ENCODE assay signal across 7 mouse cellular contexts in genomic region chr5:124351111-124351560, GRCm38 (mm10). TPM values are rescaled to one million over a fixed set of nuclear protein-coding genes. Genes with fewer than 3 reads are reported as not detected.
DNase-seq lines count a peak whose midpoint lies in the region; ATAC-seq and TF ChIP-seq lines count a peak whose summit lies in the region.

No protein-coding gene starts in this region.

- peak overlapping the region; percentile 81 for H3K4me2 ChIP-seq in hindbrain, embryonic 14.5 days (replicated peaks)

- intact Hi-C loops in gastrocnemius, adult 2 months (cut with DNase I) = no loop called here

- peak overlapping the region; percentile 89 for H3K4me3 ChIP-seq in gastrocnemius, adult 2 months
- H3K4me3 ChIP-seq in hindbrain, embryonic 14.5 days (replicated peaks; ENCODE audit: low read length) = peak overlapping the region; percentile 89

- no peaks in the 10 kb centered on the region for H3K27me3 ChIP-seq in hindbrain, embryonic 14.5 days (ENCODE audit: control insufficient read depth, insufficient read depth, low read length)

- ATAC-seq in hindbrain, embryonic 14.5 days (ENCODE audit: low FRiP score) = peak; percentile 69
- peak; percentile 65 for ATAC-seq in megakaryocyte, adult 5-6 weeks (ENCODE audit: poor library complexity, severe bottlenecking)

- H3K4me1 ChIP-seq in hindbrain, embryonic 14.5 days (replicated peaks; ENCODE audit: control insufficient read depth, insufficient read depth, low read length) = peaks cover 26% of the 10 kb centered on the region

- peak; percentile 89 for DNase-seq in adrenal gland, adult 2 months
- DNase-seq in cerebellum, postnatal 4 days (ENCODE audit: low spot score in 2 of 2) = peak; percentile 63 to 87
- peak; percentile 91 for DNase-seq in gastrocnemius, adult 2 months
- peak; percentile 76 for DNase-seq in hindbrain, embryonic 14.5 days (ENCODE audit: low spot score)
- DNase-seq in left cerebral cortex, adult 8-10 months (ENCODE audit: low spot score in 2 of 2) = peak; percentile 44 to 85
- DNase-seq in right cerebral cortex, postnatal 14 days = peak; percentile 74

- peaks cover 29% of the 10 kb centered on the region for H3K36me3 ChIP-seq in hindbrain, embryonic 14.5 days (replicated peaks; ENCODE audit: control insufficient read depth, insufficient read depth)

- peak overlapping the region; percentile 97 for H3K9ac ChIP-seq in hindbrain, embryonic 14.5 days

- 11% methylated on average over 7 of the region's 7 CpGs for WGBS in hindbrain, embryonic 14.5 days

- no peaks in the 10 kb centered on the region for H3K9me3 ChIP-seq in hindbrain, embryonic 14.5 days (ENCODE audit: control insufficient read depth, low read length)

- H3K27ac ChIP-seq in gastrocnemius, adult 2 months = peak overlapping the region; percentile 86
- peak overlapping the region; percentile 93 for H3K27ac ChIP-seq in hindbrain, embryonic 14.5 days

- TF ChIP-seq CTCF in gastrocnemius, adult 2 months (IDR thresholded peaks at IDR 0.05) = no peak

RNA-seq across cellular contexts. Expression of gene Cdk2ap1, which starts 11.7 kb away (rescaled TPM):
- total RNA-seq in adrenal gland, adult 2 months (2021) = 100 to 1,000 TPM; 161 to 168 TPM
- 88.7 and 116 TPM in 2 replicates for polyA plus RNA-seq in adrenal gland, adult 2 months (2012; rRNA removed)
- 100 to 1,000 TPM; 140 to 141 TPM for total RNA-seq in gastrocnemius, adult 2 months (2021)
- polyA plus RNA-seq in hindbrain, embryonic 14.5 days (2014; fragmentation: Nextera tagmentation; extraction: Ambion mirVana) = 59.5 and 70.7 TPM in 2 replicates
- total RNA-seq in left cerebral cortex, adult 8-10 months (2022) = 100 to 1,000 TPM; 126 to 160 (median 136) TPM
- 150 and 158 TPM in 2 replicates for total RNA-seq in megakaryocyte, adult 5-6 weeks (2015)
- 111 and 145 TPM in 2 replicates for total RNA-seq in megakaryocyte, adult 5-6 weeks (2017)

RNA-seq across cellular contexts. Expression of gene 2810006K23Rik, which starts 23.2 kb away (rescaled TPM):
- total RNA-seq in adrenal gland, adult 2 months (2021) = 10 to 100 TPM; 14.1 to 17.0 TPM
- polyA plus RNA-seq in adrenal gland, adult 2 months (2012; rRNA removed) = 5.8 and 6.0 TPM in 2 replicates
- total RNA-seq in gastrocnemius, adult 2 months (2021) = 1 to 10 TPM; 6.2 to 8.7 TPM
- 9.4 and 10.2 TPM in 2 replicates for polyA plus RNA-seq in hindbrain, embryonic 14.5 days (2014; fragmentation: Nextera tagmentation; extraction: Ambion mirVana)
- total RNA-seq in left cerebral cortex, adult 8-10 months (2022) = 10 to 100 TPM in 3 of 4 experiments, 1 to 10 TPM in 1; 9.1 to 14.1 (median 12.8) TPM
- total RNA-seq in megakaryocyte, adult 5-6 weeks (2015) = 4.6 and 9.0 TPM in 2 replicates
- 7.6 and 14.2 TPM in 2 replicates for total RNA-seq in megakaryocyte, adult 5-6 weeks (2017)

RNA-seq across cellular contexts. Expression of gene Mphosph9, which starts 23.4 kb away (rescaled TPM):
- total RNA-seq in adrenal gland, adult 2 months (2021) = 1 to 10 TPM; 7.7 to 8.8 TPM
- polyA plus RNA-seq in adrenal gland, adult 2 months (2012; rRNA removed) = 1.6 and 2.1 TPM in 2 replicates
- 1 to 10 TPM; 2.7 to 3.4 TPM for total RNA-seq in gastrocnemius, adult 2 months (2021)
- 10.1 and 12.6 TPM in 2 replicates for polyA plus RNA-seq in hindbrain, embryonic 14.5 days (2014; fragmentation: Nextera tagmentation; extraction: Ambion mirVana)
- 10 to 100 TPM; 23.8 to 29.4 (median 27.1) TPM for total RNA-seq in left cerebral cortex, adult 8-10 months (2022)
- total RNA-seq in megakaryocyte, adult 5-6 weeks (2015) = 8.7 and 9.6 TPM in 2 replicates
- 21.2 and 24.4 TPM in 2 replicates for total RNA-seq in megakaryocyte, adult 5-6 weeks (2017)

Comparison
In these comparisons a context has a peak if more than half of its experiments do, and no peak if none do; other contexts are left out.
1. Peak in every context shown above with its lines: DNase-seq, ATAC-seq, H3K4me3 ChIP-seq and H3K27ac ChIP-seq.